Mouse (Mus musculus) gastrocnemius, postnatal 10 days (tissue): ENCODE data around the gene Ednra. TPM values are rescaled to one million over a fixed set of nuclear protein-coding genes. Genes with fewer than 3 reads are reported as not detected.

Source experiments
- DNase-seq: peaks from one replicate; pipeline ENCODE4 v3.0.0; 2021; ENCODE audit warnings: mixed read lengths
- total RNA-seq, 2 experiments: library from RNA; stranded (reverse); gene quantifications; 2 replicates each; pipeline ENCODE4 v1.2.3; 2021

Gene Ednra
- total RNA-seq, 2 experiments from 2014 or later, result 9.3 to 12.1 TPM

DNA sequence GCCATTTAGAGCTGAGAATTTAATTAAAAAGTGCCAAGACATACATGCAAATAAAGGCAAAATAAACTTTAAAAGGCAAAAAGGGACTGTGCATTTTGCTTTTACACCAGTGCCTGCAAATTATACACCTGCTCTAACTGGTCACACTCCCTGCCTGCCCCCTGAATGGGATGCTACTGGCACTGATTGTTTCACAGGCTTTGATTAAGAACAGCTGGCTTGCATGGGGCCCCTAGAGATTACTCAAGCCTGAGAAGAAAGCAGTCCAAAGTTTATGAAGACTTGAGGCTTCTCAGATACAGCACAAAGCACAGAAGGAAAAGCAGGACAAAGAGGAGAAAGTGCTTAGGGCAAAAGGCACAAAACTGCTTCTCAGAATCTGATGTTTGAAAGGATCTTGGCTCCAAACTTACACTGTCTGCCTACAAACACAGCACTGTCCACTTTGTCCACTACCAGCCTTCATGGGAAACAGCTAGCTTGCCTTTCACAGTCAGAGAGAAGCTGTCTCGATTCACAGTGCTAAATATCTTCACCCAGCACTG is 73.5 kb downstream of the Ednra start:
- no peak for DNase-seq

DNA sequence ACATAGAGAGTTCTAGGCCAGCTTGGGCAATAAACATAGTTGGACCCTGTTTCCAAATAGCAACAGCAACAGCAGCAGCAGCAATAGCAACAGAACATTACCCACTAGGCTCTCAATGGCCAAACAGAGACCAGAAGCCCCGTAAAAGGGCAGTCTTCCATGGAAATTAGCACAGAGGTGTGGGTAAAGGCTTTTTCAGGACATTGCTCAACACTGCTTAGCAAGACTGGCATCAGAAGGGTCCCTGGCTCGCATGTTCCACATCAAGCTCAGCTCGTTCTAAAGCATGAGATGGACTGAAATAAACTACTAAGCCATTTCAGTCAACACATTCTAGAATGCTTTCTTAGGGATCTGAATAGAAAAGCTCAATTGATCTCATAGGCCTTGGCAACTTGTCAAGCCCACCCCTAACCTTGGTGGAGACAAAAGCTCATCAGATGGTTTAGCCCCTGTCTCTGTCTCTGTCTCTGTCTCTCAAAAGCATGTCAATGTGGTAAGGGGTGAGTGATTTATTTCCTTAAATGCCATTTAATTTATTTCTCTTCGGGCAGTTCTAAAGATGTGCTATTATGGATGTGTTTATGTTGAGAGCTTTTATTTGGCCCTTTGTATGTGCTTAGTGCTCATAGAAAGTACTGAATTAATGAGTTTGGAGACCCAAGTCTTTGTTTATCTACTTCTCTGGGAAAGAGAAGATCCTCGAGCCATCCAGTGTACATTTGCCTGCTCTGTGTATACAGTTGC is 84.0 kb downstream of the Ednra start:
- no peak for DNase-seq

DNA sequence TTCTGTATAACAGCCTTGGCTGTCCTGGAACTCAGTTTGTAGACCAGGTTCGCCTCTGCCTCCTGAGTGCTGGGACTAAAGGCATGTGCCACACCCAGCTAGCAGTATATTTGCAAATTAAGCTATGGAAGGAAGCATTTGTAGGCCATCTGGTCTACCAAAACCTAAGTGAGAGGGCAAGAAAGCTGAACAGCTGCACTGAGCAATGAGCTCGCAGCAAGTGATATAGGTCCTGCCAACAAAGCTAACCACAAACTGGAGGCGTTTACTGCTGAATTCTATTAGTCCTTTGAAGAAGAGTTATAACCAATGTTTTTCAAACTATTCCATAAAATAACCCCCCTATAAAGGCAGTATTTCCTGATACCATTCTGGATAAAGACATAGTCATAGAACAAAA is 86.7 kb downstream of the Ednra start:
- no peak for DNase-seq

DNA sequence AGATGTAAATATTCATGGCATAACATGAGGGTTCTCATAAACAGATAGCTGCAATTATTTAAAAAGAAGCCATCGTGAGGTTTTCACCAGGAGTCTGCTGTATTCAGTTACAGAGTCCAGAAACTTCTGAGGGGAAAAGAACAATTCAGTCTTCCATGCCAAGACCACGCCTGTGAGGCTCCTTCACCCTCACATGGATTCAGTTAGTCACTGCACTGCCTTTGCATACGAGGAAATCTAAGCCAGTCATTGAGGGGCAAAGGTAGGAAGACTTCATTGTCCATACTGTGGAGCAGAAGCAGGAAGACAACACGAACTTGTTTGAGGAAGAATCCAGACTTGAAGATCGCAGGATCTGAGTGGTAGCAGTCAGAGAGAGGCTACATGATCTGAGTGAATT is 90.2 kb downstream of the Ednra start:
- DNase-seq, result no peak

DNA sequence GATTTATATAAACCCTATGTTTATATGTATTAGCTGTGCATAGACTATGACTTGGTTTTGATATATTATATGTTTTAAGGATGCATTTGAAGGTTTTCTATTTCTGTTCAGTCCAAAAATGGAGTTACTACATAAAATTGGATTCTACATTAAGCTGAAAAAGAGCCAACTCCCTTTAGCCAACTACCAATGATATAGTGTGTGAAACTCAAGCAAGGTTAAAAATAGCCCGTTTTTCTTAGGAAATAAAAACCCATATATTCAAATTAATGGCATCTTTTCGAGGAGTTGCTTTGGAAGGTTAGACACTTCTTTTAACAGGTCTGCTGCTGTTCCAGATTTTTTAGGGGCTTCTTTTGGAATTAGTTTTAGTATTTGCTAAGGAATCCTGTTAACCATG is 91.1 kb downstream of the Ednra start:
- no peak for DNase-seq

DNA sequence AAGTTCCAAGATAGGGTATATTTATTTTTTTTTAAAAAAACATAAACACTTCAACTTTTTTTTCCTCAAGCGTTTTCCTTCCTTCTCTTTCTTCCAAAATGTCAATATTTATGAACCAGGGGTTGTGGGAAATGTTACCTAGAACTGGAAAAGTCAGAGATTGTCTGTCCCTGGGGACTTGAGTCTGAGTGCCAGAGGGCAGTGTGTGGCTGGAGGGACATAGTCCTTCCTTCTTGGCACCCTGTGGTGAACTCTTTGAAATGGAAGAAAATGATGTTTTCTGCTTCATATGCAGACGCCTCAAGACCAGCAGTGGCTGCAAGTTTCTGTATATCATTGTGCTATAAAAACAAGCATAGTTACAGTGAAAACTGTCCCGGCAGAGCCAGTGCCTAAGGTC is 93.6 kb downstream of the Ednra start:
- no peak for DNase-seq

DNA sequence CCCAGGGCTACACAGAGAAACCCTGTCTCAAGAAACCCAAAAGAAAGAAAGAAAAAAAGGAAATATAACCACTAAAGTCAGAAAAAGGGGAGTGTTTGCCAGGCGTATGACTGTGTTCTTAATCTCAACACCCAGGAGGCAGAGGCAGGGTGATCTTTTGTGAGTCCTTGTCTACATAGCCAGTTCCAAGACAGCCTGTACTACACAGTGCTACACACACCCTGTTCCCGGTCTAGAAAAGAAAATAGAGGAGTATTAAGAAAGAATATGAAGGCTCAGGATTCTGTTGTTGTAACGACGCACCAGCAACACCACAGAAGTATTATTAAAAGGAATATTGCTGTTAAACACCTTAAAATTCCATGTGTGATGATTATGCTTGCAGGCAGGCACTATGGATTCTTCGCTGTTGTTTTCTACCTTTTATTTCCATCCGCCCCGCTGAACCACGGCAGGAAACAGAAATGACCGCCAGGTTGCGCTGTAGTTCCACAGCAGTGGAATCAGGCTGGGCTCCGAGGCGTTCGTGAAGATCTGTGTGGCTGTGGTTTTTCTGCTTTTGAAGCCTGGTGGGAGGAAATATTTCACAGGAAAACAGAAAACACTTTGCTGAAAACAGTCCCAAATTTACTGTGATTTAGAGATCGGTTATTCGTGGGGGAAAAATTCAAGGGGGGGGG is 94.3 kb downstream of the Ednra start:
- peak; percentile 87 for DNase-seq

DNA sequence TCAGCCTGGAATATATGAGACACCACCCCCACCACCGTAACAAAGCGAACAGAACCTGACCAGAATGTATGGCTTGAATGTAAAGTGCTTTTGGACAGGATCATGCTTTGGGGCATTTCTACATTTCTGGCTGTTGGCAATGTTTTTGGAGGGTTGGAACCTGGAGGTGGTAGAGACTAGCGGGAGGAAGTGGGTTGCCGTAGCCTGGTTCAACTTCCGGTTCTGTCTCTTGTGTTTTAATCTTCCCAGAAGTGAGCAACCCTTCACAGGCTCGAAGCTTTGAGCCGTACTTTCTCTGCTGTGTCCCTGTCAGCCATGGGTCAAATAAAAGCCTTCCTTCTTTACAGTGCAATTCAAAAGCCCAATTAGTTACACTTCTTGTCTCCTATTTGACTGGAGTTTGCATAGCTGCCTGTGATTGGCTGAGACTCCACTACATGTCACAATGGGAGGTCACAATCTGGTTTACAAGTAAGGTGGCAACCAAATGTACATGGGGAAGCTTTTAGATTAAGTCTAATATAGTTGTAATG is 100.5 kb downstream of the Ednra start:
- DNase-seq, result no peak

DNA sequence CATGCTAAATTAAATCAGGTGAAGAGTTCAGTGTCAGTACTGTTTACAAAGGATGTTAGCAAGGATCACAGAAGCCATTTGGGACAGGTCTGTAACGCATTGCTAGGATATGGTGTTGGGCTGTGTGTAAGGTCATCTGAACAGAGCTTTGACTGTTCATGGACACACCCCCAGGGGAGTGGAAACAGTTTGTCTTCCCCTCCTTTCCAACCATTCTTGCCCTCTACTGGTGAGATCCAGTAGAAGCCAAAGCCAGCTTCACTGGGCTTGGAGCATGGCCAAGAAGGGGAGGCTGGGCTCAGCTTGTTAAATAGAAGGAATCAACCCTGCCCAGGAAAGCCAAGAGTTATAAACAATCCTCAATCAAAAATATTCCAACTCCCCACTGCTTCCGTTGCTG is 106.3 kb downstream of the Ednra start:
- DNase-seq, result peak; percentile 41

Other genes starting within 250 kb of the Ednra start
- gene Arhgap10, start 206.5 kb downstream of the Ednra start, total RNA-seq, result 10 to 100 TPM; 56.8 to 57.2 TPM
- 10 to 100 TPM in 1 of 2 experiments, 1 to 10 TPM in 1; 9.3 to 10.1 TPM for gene Prmt9, start 175.1 kb downstream of the Ednra start, total RNA-seq
- 10 to 100 TPM; 12.7 to 13.7 TPM for gene Tmem184c, start 113.8 kb downstream of the Ednra start, total RNA-seq